Mouse (Mus musculus) MEL (cell line): ENCODE measurements around the gene Cpne2. TPM values are rescaled to one million over a fixed set of nuclear protein-coding genes. Genes with fewer than 3 reads are reported as not detected.

Experiments
- DNase-seq: peaks from one replicate; pipeline ENCODE4 v3.0.0; 2011; ENCODE audit warnings: low read depth, low spot score
- H3K27ac ChIP-seq: 2 replicates; pipeline ENCODE4 v1.5.1; 2012; ENCODE audit warnings: low read depth, mild to moderate bottlenecking, control low read depth, low read length, moderate library complexity; ENCODE audit not compliant: control insufficient read depth
- H3K27me3 ChIP-seq, 2 experiments: fragments of 150-350 bp in 1 of 2; sonication (generic) in 1 of 2; 2 replicates each; pipeline ENCODE4 v1.6.1; 2012; ENCODE audit warnings: low read length in 2 of 2, mild to moderate bottlenecking in 2 of 2, improper control_type of control experiment in 1 of 2, moderate library complexity in 1 of 2; ENCODE audit not compliant: insufficient read depth in 2 of 2, control insufficient read depth in 1 of 2
- H3K36me3 ChIP-seq, 2 experiments: 2 replicates each; pipeline ENCODE4 v1.6.1; 2012 to 2014; ENCODE audit warnings: low read length in 2 of 2, improper control_type of control experiment in 1 of 2, inconsistent platforms in 1 of 2, mild to moderate bottlenecking in 1 of 2; ENCODE audit not compliant: insufficient read depth in 2 of 2, control insufficient read depth in 1 of 2
- H3K4me1 ChIP-seq, 2 experiments: fragments of 150-350 bp in 1 of 2; sonication (generic) in 1 of 2; 2 replicates each; pipeline ENCODE4 v1.6.1; 2012; ENCODE audit warnings: low read length in 2 of 2, improper control_type of control experiment in 1 of 2, mild to moderate bottlenecking in 1 of 2; ENCODE audit not compliant: insufficient read depth in 2 of 2, control insufficient read depth in 1 of 2
- H3K4me3 ChIP-seq, 2 experiments: fragments of 150-350 bp in 1 of 2; sonication (generic) in 1 of 2; 2 replicates each; pipeline ENCODE4 v1.5.1; 2012; ENCODE audit warnings: low read depth in 2 of 2, low read length in 2 of 2, mild to moderate bottlenecking in 2 of 2, moderate library complexity in 2 of 2, control low read depth in 1 of 2, improper control_type of control experiment in 1 of 2; ENCODE audit not compliant: control insufficient read depth in 1 of 2, insufficient read depth in 1 of 2
- H3K79me2 ChIP-seq: 2 replicates; pipeline ENCODE4 v1.6.1; 2012; ENCODE audit warnings: mild to moderate bottlenecking, low read length, moderate library complexity; ENCODE audit not compliant: control insufficient read depth, poor library complexity, insufficient read depth
- H3K9ac ChIP-seq: 2 replicates; pipeline ENCODE4 v1.6.1; 2012; ENCODE audit warnings: low read depth, mild to moderate bottlenecking, control low read depth, low read length, moderate library complexity; ENCODE audit not compliant: control insufficient read depth, poor library complexity, severe bottlenecking
- H3K9me3 ChIP-seq: fragments of 150-350 bp; sonication (generic); replicated peaks from 2 replicates; pipeline ENCODE4 v1.6.1; 2012; ENCODE audit warnings: mild to moderate bottlenecking, low read length, improper control_type of control experiment, moderate library complexity; ENCODE audit not compliant: insufficient read depth
- BHLHE40 ChIP-seq: IDR thresholded peaks from 2 replicates; pipeline ENCODE4 v1.6.1; 2012; ENCODE audit warnings: low read depth, mild to moderate bottlenecking, inconsistent platforms, low read length, improper control_type of control experiment, borderline replicate concordance
- CHD1 ChIP-seq: IDR thresholded peaks from 2 replicates; pipeline ENCODE4 v1.6.1; 2012; ENCODE audit warnings: low read depth, mild to moderate bottlenecking, inconsistent platforms, low read length, improper control_type of control experiment
- CTCF ChIP-seq, 3 experiments: IDR thresholded peaks in 2 of 3; conservative IDR thresholded peaks in 1 of 3; 2 replicates each; pipeline ENCODE4 v1.5.1; 2011 to 2012; ENCODE audit warnings: low read length in 3 of 3, low read depth in 2 of 3, mild to moderate bottlenecking in 2 of 3, improper control_type of control experiment in 1 of 3, inconsistent platforms in 1 of 3, mixed read lengths in 1 of 3, moderate library complexity in 1 of 3; ENCODE audit not compliant: control insufficient read depth in 1 of 3, insufficient read depth in 1 of 3, poor library complexity in 1 of 3, severe bottlenecking in 1 of 3
- ETS1 ChIP-seq: IDR thresholded peaks from 2 replicates; pipeline ENCODE4 v1.6.1; 2012; ENCODE audit warnings: low read depth, mild to moderate bottlenecking, inconsistent platforms, low read length, improper control_type of control experiment, moderate library complexity
- GABPA ChIP-seq: IDR thresholded peaks from 2 replicates; pipeline ENCODE4 v1.6.1; 2012; ENCODE audit warnings: low read depth, mild to moderate bottlenecking, inconsistent platforms, low read length, improper control_type of control experiment, moderate library complexity
- GATA1 ChIP-seq: IDR thresholded peaks from 2 replicates; pipeline ENCODE4 v1.6.1; 2011; ENCODE audit warnings: low read depth, low read length, improper control_type of control experiment
- HCFC1 ChIP-seq: IDR thresholded peaks from 2 replicates; pipeline ENCODE4 v1.6.1; 2012; ENCODE audit warnings: low read depth, mild to moderate bottlenecking, inconsistent platforms, low read length, improper control_type of control experiment, moderate library complexity
- JUND ChIP-seq: IDR thresholded peaks from 2 replicates; pipeline ENCODE4 v1.6.1; 2011; ENCODE audit warnings: low read depth, mild to moderate bottlenecking, improper control_type of control experiment, low read length
- KAT2A ChIP-seq: conservative IDR thresholded peaks from 2 replicates; pipeline ENCODE4 v1.6.1; 2012; ENCODE audit warnings: low read depth, low read length, improper control_type of control experiment, inconsistent platforms
- MAX ChIP-seq: IDR thresholded peaks from 2 replicates; pipeline ENCODE4 v1.6.1; 2011; ENCODE audit warnings: low read length, improper control_type of control experiment
- MEF2A ChIP-seq: IDR thresholded peaks from 2 replicates; pipeline ENCODE4 v1.6.1; 2014; ENCODE audit warnings: low read depth, mild to moderate bottlenecking, inconsistent platforms, low read length, improper control_type of control experiment; ENCODE audit not compliant: poor library complexity, insufficient replicate concordance, severe bottlenecking; ENCODE audit errors: extremely low read depth
- MXI1 ChIP-seq: IDR thresholded peaks from 2 replicates; pipeline ENCODE4 v1.6.1; 2011; ENCODE audit warnings: mild to moderate bottlenecking, low read depth, low read length, improper control_type of control experiment
- MYB ChIP-seq: IDR thresholded peaks from 2 replicates; pipeline ENCODE4 v1.6.1; 2011; ENCODE audit warnings: mild to moderate bottlenecking, low read depth, low read length, improper control_type of control experiment
- RAD21 ChIP-seq: IDR thresholded peaks from 2 replicates; pipeline ENCODE4 v1.6.1; 2011; ENCODE audit warnings: mild to moderate bottlenecking, low read depth, low read length, improper control_type of control experiment
- SIN3A ChIP-seq: IDR thresholded peaks from 2 replicates; pipeline ENCODE4 v1.6.1; 2012; ENCODE audit warnings: low read length, improper control_type of control experiment, inconsistent platforms
- SMC3 ChIP-seq: IDR thresholded peaks from 2 replicates; pipeline ENCODE4 v1.6.1; 2011; ENCODE audit warnings: low read depth, low read length, improper control_type of control experiment
- TBP ChIP-seq: IDR thresholded peaks from 2 replicates; pipeline ENCODE4 v1.8.0; 2011; ENCODE audit warnings: low read depth, low read length, improper control_type of control experiment
- UBTF ChIP-seq: IDR thresholded peaks from 2 replicates; pipeline ENCODE4 v1.6.1; 2012; ENCODE audit warnings: low read depth, mild to moderate bottlenecking, inconsistent platforms, low read length, improper control_type of control experiment, moderate library complexity, borderline replicate concordance; ENCODE audit not compliant: insufficient read depth
- USF1 ChIP-seq: IDR thresholded peaks from 2 replicates; pipeline ENCODE4 v1.6.1; 2014; ENCODE audit warnings: low read depth, mild to moderate bottlenecking, inconsistent platforms, low read length, improper control_type of control experiment, moderate library complexity
- ZC3H11A ChIP-seq: IDR thresholded peaks from 2 replicates; pipeline ENCODE4 v1.6.1; 2012; ENCODE audit warnings: low read depth, mild to moderate bottlenecking, inconsistent platforms, low read length, improper control_type of control experiment
- polyA plus RNA-seq, 2 experiments: library from polyadenylated mRNA; stranded (reverse) in 1 of 2; unstranded in 1 of 2; fragments of >175 nt in 1 of 2; fragments of >200 nt in 1 of 2; gene quantifications; 2 replicates each; pipeline versions ENCODE4 v1.2.1 to v1.2.4; 2012; ENCODE audit warnings: low replicate concordance in 2 of 2, low read depth in 1 of 2; ENCODE audit not compliant: insufficient read length in 2 of 2, insufficient read depth in 1 of 2, missing spikeins in 1 of 2
- total RNA-seq: library from RNA; depleted of rRNA; stranded (reverse); fragments of 300-350 nt; gene quantifications from 2 replicates; pipeline ENCODE4 v1.2.3, GENCODE M21; 2012

Cpne2 gene
- total and polyA plus RNA-seq, 3 experiments, result 19.1 to 29.7 TPM; not detected in 1

DNA sequence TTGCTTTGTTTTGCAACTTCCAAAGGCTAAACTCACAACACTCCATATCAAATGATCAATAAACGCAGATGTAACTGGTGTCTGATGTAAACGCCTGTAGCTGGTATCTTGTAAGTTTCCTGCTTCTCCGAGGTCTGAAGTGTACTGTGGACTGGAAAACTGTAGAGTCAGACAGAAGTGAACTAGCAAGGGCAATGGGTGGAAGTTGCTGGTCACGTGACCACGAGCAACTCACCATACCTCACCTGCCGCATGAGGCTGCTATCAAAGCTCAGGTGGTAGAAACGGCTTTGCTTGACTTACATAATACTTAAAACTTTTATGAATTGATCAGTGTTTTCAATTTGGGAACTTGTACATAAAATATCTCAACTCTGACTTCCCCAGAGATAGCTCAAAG, 5.6 kb upstream of the Cpne2 start:
- peaks cover 6 to 12% of the 10 kb centered on the region in 2 experiments; a peak in 3 of 4 replicates for H3K4me1 ChIP-seq
- no peak overlapping the region for H3K4me3 ChIP-seq
- no peaks in the 10 kb centered on the region for H3K79me2 ChIP-seq
- no peak for DNase-seq
- H3K36me3 ChIP-seq, result peaks cover 0 to 4% of the 10 kb centered on the region in 2 experiments; a peak in 1 of 4 replicates
- TF ChIP-seq USF1 (peak; percentile 52), TBP (no peak)
- H3K9ac ChIP-seq, result no peak overlapping the region
- H3K9me3 ChIP-seq, result no peaks in the 10 kb centered on the region
- no peak overlapping the region for H3K27ac ChIP-seq
- H3K27me3 ChIP-seq, result peaks cover 5 to 6% of the 10 kb centered on the region in 2 experiments; a peak in 3 of 4 replicates

GRCm38 (mm10) chr8:94528245-94528644, 4.5 kb upstream of the Cpne2 start:
- Histone ChIP-seq H3K9ac (no peak overlapping the region), H3K36me3 (peaks cover 0 to 4% of the 10 kb centered on the region in 2 experiments; a peak in 1 of 4 replicates), H3K27me3 (peaks cover 0 to 2% of the 10 kb centered on the region in 2 experiments; a peak in 2 of 4 replicates), H3K4me1 (peaks cover 6 to 13% of the 10 kb centered on the region in 2 experiments; a peak in 3 of 4 replicates), H3K79me2 (no peaks in the 10 kb centered on the region; the same call in 1 of the 2 replicates), H3K27ac (no peak overlapping the region)
- DNase-seq, result peak; percentile 82
- TF ChIP-seq SIN3A (peak; percentile 53; the same call in 1 of the 2 replicates), GATA1 (no peak; the same call in 1 of the 2 replicates), CHD1 (no peak), ETS1 (no peak), JUND (no peak), BHLHE40 (no peak), MAX (no peak), MXI1 (no peak), ZC3H11A (peak; percentile 91), CTCF (IDR thresholded peaks at IDR 0.05 in 2 of 3, conservative IDR thresholded peaks at IDR 0.05 in 1 of 3; ENCODE audit: control insufficient read depth in 1 of 3, insufficient read depth in 1 of 3, low read depth in 2 of 3, low read length in 3 of 3, poor library complexity in 1 of 3, severe bottlenecking in 1 of 3) (peak; percentile 74 to 95 (median 88)), TBP (no peak), HCFC1 (0 out of 2 replicates have a peak, but pooled peaks have one; percentile 33), MEF2A (no peak), UBTF (no peak), GABPA (no peak), MYB (no peak), RAD21 (peak; percentile 92), SMC3 (peak; percentile 96), KAT2A (no peak)
- TF ChIP-seq, all 39 proteins: peak for 6
- no peak overlapping the region for H3K4me3 ChIP-seq
- no peaks in the 10 kb centered on the region for H3K9me3 ChIP-seq
